Mouse (Mus musculus) CD4-positive, CD25-positive, alpha-beta regulatory T cell, adult 9 weeks (primary cell): ENCODE data around the gene Taco1. TPM values are rescaled to one million over a fixed set of nuclear protein-coding genes. Genes with fewer than 3 reads are reported as not detected.

ENCODE experiments used
- polyA plus RNA-seq: library from polyadenylated mRNA; unstranded; fragments of 100-300 nt; shearing (Covaris generic); gene quantifications from one replicate; pipeline ENCODE4 v1.2.1, GENCODE M21; 2017

Gene Taco1
- polyA plus RNA-seq, result 16.8 TPM

DNA sequence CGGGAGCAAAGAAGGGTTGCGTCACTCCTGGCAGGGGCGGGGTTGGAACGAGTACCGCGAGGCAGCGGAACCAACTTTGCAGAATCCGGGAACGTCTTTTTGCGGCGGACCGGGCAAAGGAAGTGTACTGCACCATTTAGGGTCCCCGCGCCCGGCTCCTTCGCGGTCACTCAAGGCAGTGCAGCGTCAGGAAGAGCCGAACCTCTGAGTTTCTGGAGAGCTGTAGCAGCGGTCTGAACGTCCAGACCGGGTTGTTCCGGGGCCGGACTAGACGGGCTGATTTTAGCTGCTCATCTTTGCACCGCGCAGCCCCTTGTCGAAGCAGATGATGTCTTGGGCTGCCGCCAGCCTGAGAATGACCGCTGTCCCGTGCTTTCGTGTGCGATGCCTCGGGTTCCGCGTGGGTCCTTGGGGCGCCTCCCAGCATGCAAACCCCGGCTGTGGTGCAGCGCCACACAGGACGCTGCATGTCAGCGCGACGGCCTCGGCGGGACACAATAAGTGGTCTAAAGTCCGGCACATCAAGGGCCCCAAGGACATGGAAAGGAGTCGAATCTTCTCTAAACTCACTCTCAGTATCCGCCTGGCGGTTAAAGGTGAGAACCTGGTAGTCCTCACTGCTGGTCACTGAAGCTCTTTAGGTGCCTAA lies at the start of gene Taco1:
TSS of gene Taco1 (plus strand) at position 139 of the 649 bp plus-strand sequence.

DNA sequence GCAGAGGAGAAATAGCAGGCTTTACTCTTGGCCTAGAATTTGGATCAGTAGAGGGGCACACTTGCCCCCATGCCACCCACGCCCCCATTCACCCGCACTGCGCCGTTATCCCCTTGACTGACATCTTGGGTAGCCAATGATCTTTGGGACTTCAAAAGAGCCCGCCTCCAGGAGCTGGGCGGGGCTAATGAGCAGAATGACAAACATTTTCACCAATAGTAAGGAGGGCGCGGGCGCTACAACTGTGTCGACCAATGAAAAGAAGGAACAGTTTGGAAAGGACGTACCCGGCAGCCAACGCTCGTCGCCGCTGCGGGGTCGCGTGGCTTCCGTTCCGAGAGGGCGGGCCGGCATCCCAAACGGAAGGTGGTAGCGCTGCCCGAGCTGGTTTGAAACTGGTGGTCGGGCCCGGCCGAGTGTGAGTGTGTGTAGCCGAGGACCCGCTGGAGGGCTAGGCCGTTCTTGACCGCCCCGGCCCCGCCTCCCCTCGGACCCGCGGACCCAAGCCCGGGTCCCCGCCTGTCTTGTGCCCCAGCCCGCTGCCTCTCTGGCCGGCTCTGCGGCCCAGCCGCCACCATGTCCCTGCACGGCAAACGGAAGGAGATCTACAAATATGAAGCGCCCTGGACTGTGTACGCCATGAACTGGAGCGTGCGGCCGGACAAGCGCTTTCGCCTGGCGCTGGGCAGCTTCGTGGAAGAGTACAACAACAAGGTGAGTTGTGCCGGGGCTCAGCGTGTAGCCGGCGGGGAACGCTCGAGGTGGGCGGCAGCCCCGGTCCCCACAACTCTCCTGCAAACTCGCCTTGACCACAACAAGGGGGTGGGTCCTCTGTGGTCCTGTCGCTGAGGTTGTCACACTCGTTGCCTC lies 29.1 kb upstream of the Taco1 start, which contains the start of gene Dcaf7:
TSS of gene Dcaf7 (plus strand) at position 325 of the 870 bp plus-strand sequence.

DNA sequence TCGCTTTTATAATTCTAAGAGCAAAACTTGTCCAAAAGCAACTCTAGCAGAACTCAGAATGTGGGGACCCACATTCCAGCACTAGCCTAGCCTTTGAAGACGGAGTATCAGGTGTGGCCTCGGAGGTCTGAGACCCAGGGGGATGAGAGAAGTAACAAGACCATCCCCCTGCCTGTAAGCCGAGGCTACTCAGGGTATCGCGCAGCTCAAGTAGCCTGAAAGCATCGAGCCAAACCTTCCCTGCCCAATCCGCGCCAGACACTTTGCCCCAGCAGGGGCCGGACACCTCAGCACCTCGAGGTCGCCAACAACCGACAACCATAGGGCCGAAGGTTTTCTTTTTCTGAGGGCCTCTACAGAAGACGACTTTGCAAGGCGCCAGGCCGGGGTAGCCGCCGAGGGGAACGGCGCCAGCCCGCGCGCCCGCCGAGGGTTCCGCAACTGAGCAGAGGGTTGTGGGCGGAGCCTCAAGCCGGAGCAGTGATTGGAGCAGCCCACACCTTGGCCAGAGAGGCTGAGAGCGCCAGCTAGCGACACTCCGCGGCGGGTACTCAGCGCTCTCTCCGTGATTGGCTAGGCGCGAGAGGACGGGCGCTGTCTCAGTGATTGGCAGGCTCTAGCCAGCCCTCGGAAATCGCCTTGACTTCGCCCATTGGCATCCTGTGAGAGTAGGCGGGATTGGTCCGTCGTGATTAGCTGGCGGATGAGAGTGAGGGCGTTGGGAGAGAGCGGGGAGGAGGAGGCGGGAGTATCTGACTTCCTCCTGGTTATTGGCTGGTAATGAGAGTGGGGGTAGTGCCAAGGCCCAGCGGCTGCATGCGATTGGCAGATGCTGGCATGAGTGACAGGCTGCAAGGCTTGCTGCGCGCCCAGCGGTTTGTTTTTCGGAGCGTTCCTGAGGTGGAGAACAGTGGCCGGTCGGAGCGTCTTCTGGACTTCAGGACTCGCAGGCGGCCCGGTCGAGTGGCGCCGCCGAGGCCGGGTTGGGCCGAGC lies 18.1 kb downstream of the Taco1 start, which contains the start of gene Map3k3:
TSS of gene Map3k3 (plus strand) at position 906 of the 994 bp plus-strand sequence.

Other genes with a start within 250 kb of the Taco1 start
- gene Cyb561, start 112.7 kb upstream of the Taco1 start, polyA plus RNA-seq, result 0.88 TPM
- gene Ace, start 98.1 kb upstream of the Taco1 start, polyA plus RNA-seq, result not detected
- gene Ace3, start 71.4 kb upstream of the Taco1 start, polyA plus RNA-seq, result not detected
- 0.14 TPM for gene Kcnh6, start 57.9 kb upstream of the Taco1 start, polyA plus RNA-seq
- 67.4 TPM for gene Dcaf7, start 29.2 kb upstream of the Taco1 start, polyA plus RNA-seq
- 15.1 TPM for gene Map3k3, start 18.6 kb downstream of the Taco1 start, polyA plus RNA-seq
- 1.4 TPM for gene Gm10840, start 94.8 kb downstream of the Taco1 start, polyA plus RNA-seq
- 784 TPM for gene Limd2, start 94.8 kb downstream of the Taco1 start, polyA plus RNA-seq
- 42.8 TPM for gene Strada, start 136.1 kb downstream of the Taco1 start, polyA plus RNA-seq
- gene Ccdc47, start 150.3 kb downstream of the Taco1 start, polyA plus RNA-seq, result 129 TPM
- gene Ddx42, start 150.9 kb downstream of the Taco1 start, polyA plus RNA-seq, result 67.6 TPM
- gene Ftsj3, start 190.0 kb downstream of the Taco1 start, polyA plus RNA-seq, result 86.8 TPM
- 202 TPM for gene Psmc5, start 190.1 kb downstream of the Taco1 start, polyA plus RNA-seq
- gene Smarcd2, start 206.9 kb downstream of the Taco1 start, polyA plus RNA-seq, result 9.2 TPM
- 0.17 TPM for gene Tcam1, start 210.6 kb downstream of the Taco1 start, polyA plus RNA-seq
- not detected for gene Gh, start 235.8 kb downstream of the Taco1 start, polyA plus RNA-seq
- gene Cd79b, start 248.7 kb downstream of the Taco1 start, polyA plus RNA-seq, result 40.6 TPM